Mouse (Mus musculus): Measurements from ENCODE around the gene Lrp4.

Gene Lrp4

DNA sequence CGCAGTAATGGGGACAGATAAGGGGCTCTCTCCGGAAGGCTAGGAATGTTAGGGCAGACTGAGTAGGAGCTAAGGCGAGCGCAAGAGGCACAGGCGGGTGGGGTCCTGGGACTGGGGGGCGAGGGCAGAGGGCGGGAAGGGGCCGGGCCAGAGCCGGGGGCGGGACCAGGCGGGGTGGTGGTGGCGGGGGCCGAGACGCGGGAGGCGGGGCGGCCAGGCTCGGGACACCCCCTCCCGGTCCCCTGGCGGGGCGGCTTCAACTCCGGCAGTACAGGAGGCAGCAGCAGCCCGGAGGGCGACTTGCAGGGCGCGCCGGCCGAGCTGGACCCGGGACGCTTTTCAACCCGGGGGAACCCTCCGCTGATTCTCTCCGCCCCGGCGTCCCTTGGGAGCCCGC lies at the start of gene Lrp4:
Gene Lrp4 (plus strand): TSS at position 253 of the 397 bp plus-strand sequence.
- no peak for DNase-seq

DNA sequence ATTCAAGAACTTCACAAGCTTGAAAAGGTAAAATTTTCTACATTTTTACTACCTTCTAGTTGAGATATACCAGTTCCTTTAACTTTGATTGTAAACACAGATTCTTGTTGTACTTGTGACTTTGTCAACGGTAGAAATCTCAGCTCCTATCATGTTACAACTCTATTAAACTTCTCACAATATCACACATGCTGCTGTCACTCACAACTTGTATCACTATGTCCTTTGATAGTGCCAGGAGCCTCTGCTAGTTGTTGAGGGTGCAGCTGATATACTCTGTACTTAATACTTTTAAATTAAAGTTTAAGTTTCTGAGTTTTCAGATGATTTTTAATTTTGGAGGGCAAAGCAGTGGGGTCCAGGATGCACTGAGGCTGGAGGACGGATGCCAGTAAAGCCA lies 49.3 kb upstream of the Lrp4 start:
- no peak for DNase-seq

DNA sequence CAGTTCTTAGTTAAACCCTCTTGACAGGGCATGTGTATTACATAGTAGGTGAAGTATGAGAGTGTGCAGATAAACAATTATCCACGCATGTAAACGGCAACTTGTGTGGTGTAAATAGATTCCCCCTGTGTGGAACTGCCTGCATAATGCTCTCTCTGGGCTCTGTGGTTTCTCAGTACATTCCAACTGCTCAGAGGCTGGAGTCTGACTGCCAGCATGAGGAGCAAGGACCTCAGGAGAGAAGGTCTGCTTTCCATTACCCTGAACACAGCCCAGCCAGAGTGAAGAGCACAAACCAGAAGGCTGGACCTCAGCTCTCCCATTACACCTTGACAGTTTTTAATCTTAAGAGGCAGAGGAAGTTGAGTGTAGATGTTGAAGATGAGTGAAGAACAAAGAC lies 45.8 kb upstream of the Lrp4 start:
- DNase-seq = no peak

DNA sequence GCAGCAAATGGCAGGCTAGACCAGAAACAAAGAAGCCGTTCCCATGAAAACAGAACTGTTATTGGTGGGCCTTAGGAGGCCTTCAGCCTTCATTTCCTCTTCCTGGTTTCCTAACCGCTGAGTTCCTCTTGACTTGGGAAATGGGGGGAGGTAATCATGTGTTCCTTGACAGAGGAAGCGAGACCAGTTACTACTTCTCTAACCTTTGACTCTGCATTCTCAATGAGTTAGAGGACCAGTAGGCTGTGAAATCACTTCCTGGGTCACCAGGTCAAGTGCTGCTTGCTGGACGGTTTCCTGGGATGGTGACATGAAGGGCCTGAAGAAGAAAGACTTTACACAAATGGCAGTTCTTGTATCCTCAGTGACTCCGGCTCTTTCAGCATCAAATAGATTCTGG lies 45.0 kb upstream of the Lrp4 start:
- DNase-seq = no peak

DNA sequence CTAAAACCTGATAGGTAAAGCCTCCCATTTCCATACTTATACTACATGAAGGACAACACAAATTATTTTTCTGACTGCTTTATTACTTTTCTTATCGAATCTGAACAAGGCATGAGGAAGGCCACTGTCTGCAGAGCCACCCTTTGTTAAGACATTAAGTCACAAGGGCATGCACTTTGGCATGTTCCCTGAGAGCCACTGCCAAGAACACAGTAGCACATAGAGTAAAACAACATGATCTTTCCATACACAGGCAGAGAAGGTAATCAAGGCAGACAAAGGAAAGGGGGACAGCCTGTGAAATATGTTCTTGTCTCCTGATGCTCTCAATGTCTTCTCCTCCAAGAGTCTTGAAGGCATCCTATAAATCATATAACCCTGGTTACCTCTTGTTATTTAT lies 43.5 kb upstream of the Lrp4 start:
- DNase-seq = no peak

DNA sequence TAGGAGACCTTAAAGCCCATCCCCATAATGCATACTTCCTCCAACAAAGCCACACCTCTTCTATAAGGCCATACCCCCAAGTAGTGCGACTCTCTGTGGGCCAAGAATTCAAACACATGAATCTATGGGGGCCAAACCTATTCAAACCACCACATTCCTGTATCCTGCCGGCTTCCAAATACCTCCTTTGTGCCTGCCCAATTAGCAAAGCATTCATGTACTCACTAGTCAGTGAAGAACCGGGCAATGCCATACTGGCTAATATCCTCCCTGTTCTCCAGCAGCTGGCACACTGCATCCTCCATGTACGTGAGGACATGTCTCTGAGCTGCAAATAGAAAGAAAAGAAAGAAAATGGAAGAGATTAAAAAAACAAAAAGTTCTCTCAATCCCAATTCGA lies 35.7 kb upstream of the Lrp4 start:
- DNase-seq = no peak

DNA sequence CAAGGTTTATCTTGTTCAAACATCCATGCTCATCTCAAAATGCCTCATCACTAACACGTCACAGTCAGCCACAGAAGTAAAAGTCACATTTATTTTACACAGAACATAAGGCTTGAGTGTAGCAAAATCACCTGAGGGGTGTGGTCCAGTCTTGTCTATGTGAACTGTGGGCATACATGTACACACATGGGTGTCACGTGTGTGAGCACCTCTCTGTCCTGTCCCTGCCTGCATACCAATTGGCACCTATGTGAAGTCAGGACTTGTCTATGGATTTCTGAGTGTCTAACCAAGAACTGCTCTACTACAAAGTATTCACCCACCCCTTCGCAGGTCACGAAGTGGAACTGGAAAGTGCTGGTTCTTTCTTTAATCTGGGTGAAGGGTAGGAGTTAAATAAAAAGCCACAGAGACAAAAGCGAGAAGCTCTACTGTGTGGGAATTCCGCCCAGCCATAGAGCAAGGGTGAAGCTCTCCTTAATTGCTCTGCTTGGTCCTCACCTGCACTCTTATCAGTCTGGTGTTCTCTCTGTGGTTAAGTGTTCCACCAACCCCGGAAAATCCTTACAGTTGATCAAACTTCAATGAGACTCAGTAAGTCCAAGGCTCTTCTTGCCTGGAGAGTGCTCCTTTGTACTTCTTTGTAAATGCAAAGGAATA lies 33.1 kb upstream of the Lrp4 start:
- no peak for DNase-seq

DNA sequence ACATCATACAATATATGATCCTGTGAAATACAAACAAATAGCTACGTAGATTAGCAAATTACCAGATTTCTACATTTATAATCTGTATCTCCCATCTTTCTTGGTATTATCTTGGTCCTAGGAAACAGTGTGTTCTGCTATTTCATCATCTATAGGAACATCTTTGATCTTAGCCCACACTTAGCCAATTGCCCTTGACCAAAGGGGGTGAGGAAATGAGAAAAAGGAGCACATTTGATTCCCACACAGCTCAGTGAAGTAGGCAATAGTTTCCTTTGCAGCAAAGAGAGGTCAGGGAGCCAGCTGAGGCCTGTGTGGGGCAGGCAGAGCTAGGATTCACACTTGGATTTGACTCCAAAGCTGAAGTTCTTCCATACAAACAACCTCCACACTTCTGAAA lies 31.0 kb upstream of the Lrp4 start:
- DNase-seq = no peak

DNA sequence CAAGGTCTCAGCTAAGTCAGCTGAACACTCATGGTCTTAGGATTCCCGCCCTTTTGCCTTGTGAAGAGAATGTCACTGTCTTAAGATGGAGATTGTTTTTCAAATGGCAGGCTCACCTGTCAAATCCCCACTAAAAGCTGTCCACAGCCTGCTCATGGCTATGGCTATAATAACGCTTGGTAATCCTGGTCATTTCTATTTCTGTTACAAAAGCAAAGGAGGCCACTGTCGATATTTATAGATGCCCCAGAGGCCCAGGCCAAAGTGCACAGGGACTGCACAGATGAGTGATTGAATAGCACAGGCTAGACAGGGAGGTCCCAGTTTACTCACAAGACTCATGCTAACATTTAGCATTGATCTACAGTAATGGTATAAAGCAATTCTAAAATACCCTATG lies 28.2 kb upstream of the Lrp4 start:
- DNase-seq = no peak

DNA sequence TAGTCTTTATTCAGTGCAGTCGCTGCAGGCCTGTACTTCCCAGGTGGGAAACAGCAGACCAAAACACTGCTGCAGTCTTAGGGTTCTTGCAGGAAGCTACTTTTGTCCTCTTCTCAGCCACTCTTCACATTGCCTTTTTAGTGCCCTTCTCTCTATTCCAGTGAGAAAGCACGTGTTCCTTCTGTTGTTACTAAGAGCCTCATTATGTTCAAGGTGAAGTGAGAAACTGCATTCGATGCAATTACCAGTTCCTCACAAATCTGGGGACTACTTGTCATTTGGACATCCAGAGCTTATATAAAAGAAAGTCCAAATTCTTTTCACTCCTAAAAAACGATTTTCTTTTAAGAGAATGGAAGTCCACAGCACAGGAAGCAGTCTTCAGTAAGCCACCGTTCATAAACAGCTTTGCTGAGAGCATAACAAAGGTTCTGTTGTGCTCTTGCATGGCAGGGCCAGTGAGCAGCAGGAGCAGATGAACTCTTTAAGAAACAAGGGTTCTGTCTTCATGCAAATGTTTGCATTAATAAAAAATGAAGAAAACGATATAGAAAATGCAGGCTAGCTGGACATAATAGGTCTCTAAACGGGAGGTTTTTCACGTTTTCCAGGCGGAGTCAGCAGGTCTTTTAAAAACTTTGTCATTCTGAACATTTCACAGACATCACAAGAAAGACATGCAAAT lies 27.3 kb upstream of the Lrp4 start:
- DNase-seq = no peak

DNA sequence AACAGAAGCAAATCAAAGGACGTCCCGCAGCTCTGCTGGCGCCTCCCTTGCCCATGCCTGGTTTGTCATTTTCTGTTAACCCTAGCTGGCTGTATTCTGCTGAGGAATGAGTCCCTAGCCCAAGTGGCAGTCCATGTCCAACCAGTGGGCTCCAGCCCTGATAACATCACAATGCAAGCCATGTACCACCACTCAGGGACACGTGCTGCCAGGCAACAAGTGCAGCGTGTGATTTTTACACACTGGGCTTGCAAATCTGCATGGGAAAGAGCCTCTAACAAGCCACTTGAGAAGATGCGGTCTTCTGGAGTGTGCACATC lies 26.8 kb upstream of the Lrp4 start:
- no peak for DNase-seq

DNA sequence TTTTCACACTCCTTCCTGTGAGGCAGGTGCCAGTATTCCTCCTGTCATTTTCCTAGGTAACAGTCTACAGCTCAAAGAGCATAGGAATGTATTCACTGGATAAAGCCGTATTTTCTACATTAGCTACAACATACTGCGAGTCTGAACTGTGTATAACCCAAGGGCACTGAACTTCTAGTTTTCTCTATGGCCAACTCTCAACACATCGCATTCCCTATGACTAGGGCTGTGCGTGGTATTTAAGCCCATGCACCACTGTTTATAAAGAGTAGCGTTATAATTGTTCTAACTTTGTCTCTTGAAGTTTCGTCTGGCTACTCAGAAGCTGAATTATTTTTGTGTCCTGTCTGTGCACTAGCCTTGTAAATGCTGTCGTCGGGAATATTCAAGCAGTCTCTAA lies 20.6 kb upstream of the Lrp4 start:
- no peak for DNase-seq

DNA sequence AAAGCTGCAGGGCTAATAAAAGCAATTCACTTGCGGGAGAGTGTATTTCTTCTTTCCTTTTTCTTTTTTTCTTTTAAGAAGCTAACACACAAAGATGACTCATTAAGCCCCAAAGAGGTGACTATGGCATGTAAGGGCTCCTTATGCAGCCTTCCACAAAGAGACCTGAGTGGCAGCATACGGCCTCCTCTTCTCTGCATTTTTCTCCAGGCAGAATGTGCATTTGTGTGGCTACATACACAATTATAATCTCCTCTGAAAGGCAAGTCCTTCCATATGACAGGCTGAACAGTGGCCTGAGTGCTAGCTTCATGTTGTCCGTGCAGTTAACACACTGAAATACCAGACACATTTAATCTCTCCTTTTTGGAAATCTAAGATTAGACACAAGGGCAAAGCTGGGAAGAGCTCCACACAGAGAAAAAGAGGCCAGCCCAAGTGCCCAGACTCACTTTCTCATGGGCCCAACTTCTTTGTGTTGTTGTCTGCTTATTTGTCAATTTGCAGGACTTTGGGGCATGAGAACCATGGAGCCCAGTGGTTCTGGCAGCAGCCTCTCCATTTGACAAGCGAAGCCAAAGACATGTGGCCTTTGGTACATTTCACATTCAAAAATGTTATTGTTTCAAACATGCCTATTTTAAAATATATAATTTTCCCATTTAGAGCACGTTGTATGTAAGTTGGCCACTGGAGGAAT lies 20.0 kb upstream of the Lrp4 start:
- DNase-seq = no peak

DNA sequence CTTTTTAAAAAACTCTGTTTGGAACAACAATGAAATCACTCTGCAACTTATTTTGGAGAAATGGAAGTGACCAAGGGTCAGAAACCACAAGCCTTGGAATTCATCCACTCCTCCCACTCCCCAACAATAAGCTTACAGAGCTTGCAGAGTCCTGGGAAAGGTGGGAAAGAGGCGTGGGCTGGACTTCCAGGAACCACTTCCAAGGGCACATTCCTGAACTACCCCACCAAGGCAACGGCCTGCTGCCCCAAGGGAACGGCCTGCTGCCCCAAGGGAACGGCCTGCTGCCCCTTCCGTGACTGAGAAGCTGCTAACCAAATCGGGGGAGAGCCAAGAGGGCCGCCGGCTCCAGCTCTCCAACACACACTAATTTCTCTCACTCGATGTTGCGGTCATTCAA lies 18.0 kb upstream of the Lrp4 start:
- DNase-seq = no peak

DNA sequence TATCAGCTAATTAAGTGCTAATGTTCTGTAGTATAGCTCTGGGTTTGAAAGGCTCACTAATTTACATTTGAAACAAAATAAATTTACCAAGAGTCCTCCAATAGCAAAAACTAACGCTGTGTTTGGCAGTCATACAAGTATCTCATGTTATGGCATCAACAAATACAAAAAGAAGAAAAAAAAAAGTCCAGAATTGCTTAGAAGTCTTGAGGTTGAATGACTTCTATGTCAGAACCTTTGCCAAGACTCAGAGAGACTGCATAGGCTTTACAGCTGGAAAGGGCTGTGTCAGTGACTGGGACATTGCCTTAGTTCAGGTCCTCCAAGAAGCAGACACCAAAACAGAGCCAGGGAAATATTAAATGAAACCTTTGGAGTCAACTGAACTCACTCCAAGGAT lies 17.4 kb upstream of the Lrp4 start:
- DNase-seq = no peak

DNA sequence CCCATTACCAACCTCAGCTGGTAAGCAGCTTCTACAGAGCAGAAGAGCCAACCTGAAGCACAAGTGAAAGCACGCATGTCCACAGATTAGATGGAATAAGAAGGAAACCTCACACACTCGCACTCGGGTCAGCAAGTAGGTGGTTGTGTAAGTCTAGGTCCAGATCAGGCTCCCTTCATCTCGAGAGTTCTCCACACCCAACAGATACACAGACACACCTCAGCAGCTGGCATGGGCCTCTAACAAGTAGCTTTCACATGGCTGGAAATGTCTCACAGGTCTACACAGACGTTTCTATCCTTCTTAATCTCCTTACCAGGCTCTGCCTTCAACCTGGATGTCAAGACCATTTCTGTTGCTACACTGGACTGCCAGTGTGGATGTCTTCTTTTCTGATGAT lies 16.6 kb upstream of the Lrp4 start:
- no peak for DNase-seq

DNA sequence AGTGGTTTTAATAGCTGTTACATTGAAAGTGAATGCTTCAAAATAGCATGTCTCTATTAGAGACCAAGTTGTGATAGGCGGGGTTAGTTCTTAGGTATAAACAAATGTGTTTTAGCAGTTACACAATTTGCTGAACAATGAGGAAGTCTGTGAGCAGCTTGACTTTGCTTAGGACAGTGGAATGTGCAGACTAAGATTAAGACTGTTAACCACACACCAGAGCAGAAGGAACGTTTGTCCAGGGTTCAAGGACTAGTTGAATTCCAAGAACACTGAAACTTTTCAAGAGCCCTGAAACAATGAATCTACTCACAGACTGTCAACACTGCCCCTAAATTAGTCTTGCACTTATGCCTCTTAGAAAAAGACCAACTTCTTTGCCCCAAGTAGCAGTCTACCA lies 15.6 kb upstream of the Lrp4 start:
- no peak for DNase-seq

DNA sequence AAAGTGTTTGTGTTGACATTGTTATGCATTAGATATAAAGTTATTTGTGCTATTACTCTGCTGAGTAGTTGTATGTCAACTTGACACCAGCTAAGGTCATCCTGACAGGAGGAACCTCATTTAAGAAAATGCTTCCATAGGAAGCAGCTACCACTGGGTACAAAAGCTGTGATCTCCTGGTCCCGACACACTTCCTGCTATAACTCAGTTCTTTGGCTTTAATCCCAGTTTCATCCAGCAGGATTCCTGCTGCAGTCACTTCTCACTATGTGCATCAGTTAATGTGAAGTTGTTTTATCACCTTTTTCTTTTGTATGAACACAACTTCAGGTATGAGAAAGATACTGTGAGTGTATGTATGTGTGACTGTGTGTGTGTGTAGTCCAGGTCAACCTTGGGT lies 15.1 kb upstream of the Lrp4 start:
- no peak for DNase-seq

DNA sequence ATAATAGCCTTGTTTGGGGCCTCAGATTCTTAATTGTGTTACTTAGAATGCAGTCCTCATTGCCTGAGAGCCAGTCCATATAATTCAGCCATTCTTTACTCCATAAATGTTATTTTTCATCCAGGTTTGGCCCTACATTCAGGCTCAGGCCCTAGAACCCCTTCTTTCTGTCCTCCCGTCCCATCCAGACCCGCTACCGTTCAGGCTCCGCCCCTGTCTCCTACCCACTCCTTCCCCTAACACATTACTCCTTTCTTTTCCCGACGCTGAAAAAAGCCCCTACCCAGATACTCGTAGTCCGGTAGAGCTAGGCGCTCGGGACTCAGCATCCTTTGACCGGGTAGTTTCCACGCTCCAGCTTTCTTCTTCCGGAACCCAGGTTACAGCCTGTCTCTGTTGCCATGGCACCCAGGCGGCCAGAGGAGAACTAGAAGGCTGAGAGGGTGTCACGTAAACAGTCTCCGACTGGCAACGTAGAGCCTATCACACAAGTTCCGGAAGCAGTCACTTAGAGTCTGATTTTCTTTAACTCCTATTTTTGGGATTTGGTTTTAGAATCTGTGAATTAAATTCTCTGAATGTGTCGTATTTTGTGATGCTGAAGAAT lies 12.9 kb upstream of the Lrp4 start, which contains the start of gene 1110051M20Rik:
Gene 1110051M20Rik (minus strand): TSS at position 419 of the 607 bp plus-strand sequence.
- peak; percentile 81 for DNase-seq

DNA sequence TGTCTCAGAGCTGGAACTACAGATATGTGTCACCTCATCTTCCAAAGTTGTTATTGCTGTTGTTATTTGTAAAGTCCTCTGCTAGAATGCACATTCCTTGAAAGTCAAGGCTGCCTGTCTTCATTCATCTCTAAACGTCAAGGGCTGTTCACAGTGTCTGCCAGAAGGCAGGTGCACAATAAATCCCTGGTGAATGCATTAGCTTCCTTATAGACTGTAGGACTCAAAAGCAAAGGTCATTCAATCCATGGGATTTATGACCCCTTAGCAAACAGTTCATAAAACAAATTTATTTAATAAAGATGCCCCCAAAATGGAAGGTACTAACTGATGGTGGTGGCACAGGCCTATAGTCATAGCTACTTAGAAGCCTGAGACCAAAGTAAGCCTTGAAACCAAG lies 7.6 kb upstream of the Lrp4 start:
- no peak for DNase-seq

DNA sequence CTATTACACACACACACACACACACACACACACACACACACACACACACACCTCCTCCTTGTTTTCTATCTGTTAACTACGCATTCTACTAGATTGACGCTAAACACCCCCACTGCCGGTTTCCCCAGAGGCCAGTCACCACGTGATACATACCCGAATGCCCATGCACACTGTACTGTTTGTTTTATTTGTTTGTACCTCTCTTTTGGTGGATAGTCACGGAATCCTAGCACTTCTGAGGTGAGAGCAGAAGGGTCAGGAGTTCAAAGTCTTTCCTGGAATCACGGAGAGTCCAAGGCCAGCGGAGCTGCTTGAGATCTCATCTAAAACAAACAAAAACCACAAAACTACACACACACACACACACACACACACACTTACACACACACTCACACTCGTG lies 7.0 kb upstream of the Lrp4 start:
- DNase-seq = no peak

DNA sequence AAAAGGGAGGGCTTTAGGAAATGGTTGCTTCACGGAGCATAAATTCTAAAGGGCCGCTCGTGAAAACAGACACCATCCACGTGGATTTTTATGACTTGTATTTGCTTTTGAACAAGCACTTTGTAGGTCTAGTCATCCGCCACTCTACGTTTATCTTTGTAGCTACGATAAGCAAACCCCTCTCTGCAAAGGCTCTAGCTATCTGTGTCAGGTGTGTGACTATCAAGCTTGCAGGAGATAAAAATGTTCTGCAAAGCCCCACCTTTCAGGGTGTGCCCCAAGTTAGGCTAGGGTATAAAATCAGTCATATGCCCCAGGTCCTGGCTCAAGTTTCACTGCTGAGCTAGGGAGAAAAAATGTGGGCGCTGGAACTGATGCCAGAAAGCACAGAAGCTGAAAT lies 4.7 kb upstream of the Lrp4 start:
- DNase-seq = no peak

DNA sequence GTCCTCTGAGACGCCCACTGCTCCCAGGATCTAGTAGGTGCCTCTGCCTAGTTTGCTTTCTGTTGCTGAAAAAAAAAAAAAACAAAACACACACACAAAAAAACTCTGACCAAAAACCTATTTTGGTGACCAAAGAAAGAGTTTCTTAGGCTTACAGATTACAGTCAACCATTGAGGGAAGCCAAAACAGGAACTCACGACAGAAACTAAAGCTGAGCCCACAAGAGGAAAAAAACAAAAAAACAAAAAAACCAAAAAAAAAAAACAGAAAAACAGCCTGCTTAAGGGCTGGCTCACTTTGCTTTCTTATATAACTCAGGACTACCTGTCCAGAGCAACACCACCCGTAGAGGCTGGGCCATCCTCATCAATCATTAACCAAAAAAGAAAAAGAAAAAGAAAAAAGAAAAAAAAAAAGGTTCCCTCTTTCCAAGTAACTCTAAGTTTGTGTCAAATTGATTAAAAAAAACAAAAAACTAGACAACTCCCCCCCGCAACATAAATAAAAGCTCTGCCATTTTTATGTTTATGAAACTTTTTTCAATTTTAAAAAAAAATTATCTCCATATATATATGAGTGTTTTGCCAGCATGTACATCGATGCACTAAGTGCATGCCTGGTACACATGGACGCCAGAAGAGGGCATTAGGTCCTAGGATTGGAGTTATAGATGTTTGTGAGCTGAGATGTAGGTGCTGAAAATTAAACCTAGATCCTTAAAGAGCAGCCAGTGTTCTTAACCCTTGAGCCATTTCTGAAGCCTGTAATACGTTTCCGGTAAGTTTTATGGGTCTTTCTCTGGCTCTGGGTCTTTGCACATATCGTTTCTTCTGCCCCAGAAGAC lies 3.9 kb upstream of the Lrp4 start:
- no peak for DNase-seq
